Mouse (Mus musculus) E14TG2a.4 (cell line): Measurements from ENCODE around the gene Pxdn.

Experiments used
- CTCF ChIP-seq: conservative IDR thresholded peaks from 2 replicates; pipeline ENCODE4 v1.5.1; 2014; ENCODE audit warnings: low read length
- NANOG ChIP-seq: IDR thresholded peaks from 2 replicates; pipeline ENCODE4 v1.6.1; 2014; ENCODE audit warnings: borderline replicate concordance, low read length, mixed read lengths
- POU5F1 ChIP-seq: IDR thresholded peaks from 2 replicates; pipeline ENCODE4 v1.6.1; 2014; ENCODE audit warnings: low read length, borderline replicate concordance

GRCm38 (mm10) chr12:30004365-30004723 is 66.9 kb downstream of the Pxdn start:
- TF ChIP-seq CTCF (no peak), NANOG (no peak), POU5F1 (no peak)
